Mouse (Mus musculus) lung, postnatal 0 days (tissue): ENCODE results near the gene Tmc2. TPM values are rescaled to one million over a fixed set of nuclear protein-coding genes. Genes with fewer than 3 reads are reported as not detected.

Experiments
- ATAC-seq: fragments of 200-750 bp; cut with Nextera tagmentation; 2 replicates; pipeline ENCODE4 v1.8.0; 2017; ENCODE audit warnings: moderate library complexity
- DNase-seq: peaks from one replicate; pipeline ENCODE4 v3.0.0-alpha.2; 2016; ENCODE audit warnings: low spot score
- H3K27ac ChIP-seq: fragments of 300-500 bp; sonication (generic); 2 replicates; pipeline ENCODE4 v1.5.1; 2014; ENCODE audit warnings: antibody characterized with exemption, mild to moderate bottlenecking, low read length, mixed read lengths
- H3K27me3 ChIP-seq: fragments of 300-500 bp; sonication (generic); replicated peaks from 2 replicates; pipeline ENCODE4 v1.6.1; 2014; ENCODE audit warnings: low read length, mixed read lengths; ENCODE audit not compliant: insufficient read depth
- H3K36me3 ChIP-seq: fragments of 300-500 bp; sonication (generic); 2 replicates; pipeline ENCODE4 v1.6.1; 2014; ENCODE audit warnings: low read length, mixed read lengths; ENCODE audit not compliant: insufficient read depth
- H3K4me1 ChIP-seq: fragments of 300-500 bp; sonication (generic); 2 replicates; pipeline ENCODE4 v1.6.1; 2014; ENCODE audit warnings: antibody characterized with exemption, low read depth, low read length, mixed read lengths; ENCODE audit not compliant: insufficient read depth
- H3K4me2 ChIP-seq: fragments of 300-500 bp; sonication (generic); replicated peaks from 2 replicates; pipeline ENCODE4 v1.6.1; 2014; ENCODE audit warnings: low read depth, mild to moderate bottlenecking, low read length, moderate library complexity, mixed read lengths
- H3K4me3 ChIP-seq: fragments of 300-500 bp; sonication (generic); 2 replicates; pipeline ENCODE4 v1.5.1; 2014; ENCODE audit warnings: low read depth, low read length
- H3K9ac ChIP-seq: fragments of 300-500 bp; sonication (generic); replicated peaks from 2 replicates; pipeline ENCODE4 v1.6.1; 2014; ENCODE audit warnings: low read depth, mild to moderate bottlenecking
- H3K9me3 ChIP-seq: fragments of 300-500 bp; sonication (generic); 2 replicates; pipeline ENCODE4 v1.6.1; 2016; ENCODE audit warnings: low read length, mixed read lengths
- CTCF ChIP-seq: IDR thresholded peaks from 2 replicates; pipeline ENCODE4 v1.5.1; 2016; ENCODE audit warnings: antibody characterized with exemption, mild to moderate bottlenecking
- EP300 ChIP-seq: IDR thresholded peaks from 2 replicates; pipeline ENCODE4 v1.6.1; 2016; ENCODE audit warnings: antibody characterized with exemption, mild to moderate bottlenecking, control low read depth
- WGBS: fragments of 180-500 bp; shearing (Covaris S2); extraction: QIAGEN DNeasy Blood & Tissue Kit; methylation state at CpG from one replicate; pipeline ENCODE4 v1.1.7; 2014; 5-methylcytosine and 5-hydroxymethylcytosine counted together
- polyA plus RNA-seq: library from polyadenylated mRNA; unstranded; fragments of >200 nt; fragmentation: Nextera tagmentation; extraction: Ambion mirVana; gene quantifications from 2 replicates; pipeline ENCODE4 v1.2.1, GENCODE M21; 2015

The Tmc2 gene
- polyA plus RNA-seq, 1 experiment from 2014 or later, result not detected

GRCm38 (mm10) chr2:130291434-130291833 is 96.4 kb downstream of the Tmc2 start:
- H3K4me2 ChIP-seq, result no peak overlapping the region

GRCm38 (mm10) chr2:130293009-130293408 is 98.0 kb downstream of the Tmc2 start:
- no peak overlapping the region for H3K4me3 ChIP-seq
- no peak overlapping the region for H3K4me2 ChIP-seq
- DNase-seq, result no peak
- no peak overlapping the region for H3K27ac ChIP-seq
- H3K9me3 ChIP-seq, result no peaks in the 10 kb centered on the region
- ATAC-seq, result no peak
- peaks cover 20% of the 10 kb centered on the region for H3K27me3 ChIP-seq
- H3K36me3 ChIP-seq, result no peaks in the 10 kb centered on the region
- no peak overlapping the region for H3K9ac ChIP-seq
- 38% methylated on average over 3 of the region's 3 CpGs for WGBS
- TF ChIP-seq EP300 (no peak), CTCF (no peak)
- peaks cover 6% of the 10 kb centered on the region for H3K4me1 ChIP-seq

More at GRCm38 (mm10) chr2:130291434-130291833, 96.4 kb downstream of the Tmc2 start:
- Histone ChIP-seq H3K4me3 (no peak overlapping the region), H3K27me3 (peaks cover 20% of the 10 kb centered on the region), H3K9ac (no peak overlapping the region), H3K4me1 (peaks cover 6% of the 10 kb centered on the region), H3K36me3 (no peaks in the 10 kb centered on the region), H3K27ac (no peak overlapping the region), H3K9me3 (no peaks in the 10 kb centered on the region)
- DNase-seq, result peak; percentile 85
- 5% methylated on average over 8 of the region's 8 CpGs for WGBS
- ATAC-seq, result peak; percentile 65
- TF ChIP-seq CTCF, result peak; percentile 95
- no peak for TF ChIP-seq EP300

GRCm38 (mm10) chr2:130293486-130293885 is 98.5 kb downstream of the Tmc2 start:
- Histone ChIP-seq H3K36me3 (no peaks in the 10 kb centered on the region), H3K4me2 (no peak overlapping the region), H3K4me3 (no peak overlapping the region), H3K9me3 (no peaks in the 10 kb centered on the region), H3K27me3 (peaks cover 20% of the 10 kb centered on the region), H3K4me1 (peaks cover 6% of the 10 kb centered on the region), H3K9ac (no peak overlapping the region), H3K27ac (no peak overlapping the region)
- no peak for DNase-seq
- 8% methylated on average over 4 of the region's 4 CpGs for WGBS
- ATAC-seq, result peak; percentile 13; the same call in 1 of the 2 replicates
- no peak for TF ChIP-seq EP300
- no peak for TF ChIP-seq CTCF

GRCm38 (mm10) chr2:130294218-130294935 is 99.4 kb downstream of the Tmc2 start:
- peak overlapping the region; percentile 93 for H3K4me2 ChIP-seq
- no peak for TF ChIP-seq EP300
- H3K9me3 ChIP-seq, result no peaks in the 10 kb centered on the region
- 0 out of 2 replicates have a peak overlapping the region, but pooled peaks have one; percentile 29 for H3K9ac ChIP-seq
- WGBS, result 10% methylated on average over 20 of the region's 20 CpGs
- no peak overlapping the region for H3K27ac ChIP-seq
- no peaks in the 10 kb centered on the region for H3K36me3 ChIP-seq
- peaks cover 20% of the 10 kb centered on the region for H3K27me3 ChIP-seq
- peaks cover 6% of the 10 kb centered on the region for H3K4me1 ChIP-seq
- H3K4me3 ChIP-seq, result peak overlapping the region; percentile 69
- DNase-seq (no peak), ATAC-seq (no peak; the same call in 1 of the 2 replicates)

- Histone ChIP-seq H3K4me2 (peak within 1 kb of the TSS; percentile 93), H3K36me3 (no peaks in the 10 kb centered on the region), H3K9ac (peak within 1 kb of the TSS; percentile 29; the same call in 1 of the 2 replicates), H3K9me3 (no peaks in the 10 kb centered on the region), H3K27me3 (peaks cover 20% of the 10 kb centered on the region), H3K4me1 (peaks cover 6% of the 10 kb centered on the region), H3K4me3 (peak within 1 kb of the TSS; percentile 69), H3K27ac (no peak within 1 kb of the TSS)
- DNase-seq (peak; percentile 44), ATAC-seq (peak; percentile 81)
- 5% methylated on average over 4 of the region's 39 CpGs for WGBS
- TF ChIP-seq CTCF, result no peak
- no peak for TF ChIP-seq EP300
These were observed 99.9 kb downstream of the Tmc2 start, which contains the start of gene Ebf4 for GRCm38 (mm10) chr2:130294936-130295277. Gene Ebf4 (plus strand): TSS chr2:130295169.

GRCm38 (mm10) chr2:130295331-130296133 is 100.5 kb downstream of the Tmc2 start:
- 1% methylated on average over 40 of the region's 99 CpGs for WGBS
- Histone ChIP-seq H3K9ac (peak overlapping the region; percentile 29; the same call in 1 of the 2 replicates), H3K4me3 (peak overlapping the region; percentile 69), H3K4me2 (peak overlapping the region; percentile 93), H3K4me1 (peaks cover 6% of the 10 kb centered on the region), H3K27me3 (peaks cover 20% of the 10 kb centered on the region), H3K27ac (no peak overlapping the region), H3K36me3 (no peaks in the 10 kb centered on the region), H3K9me3 (no peaks in the 10 kb centered on the region)
- DNase-seq, result peak; percentile 44
- no peak for TF ChIP-seq EP300
- TF ChIP-seq CTCF, result no peak
- peak; percentile 56 for ATAC-seq
